Mouse (Mus musculus): ENCODE results near the gene Rnf41.
A peak's percentile ranks its signal among the peaks of the same experiment; 100 is the strongest.

The Rnf41 gene

DNA sequence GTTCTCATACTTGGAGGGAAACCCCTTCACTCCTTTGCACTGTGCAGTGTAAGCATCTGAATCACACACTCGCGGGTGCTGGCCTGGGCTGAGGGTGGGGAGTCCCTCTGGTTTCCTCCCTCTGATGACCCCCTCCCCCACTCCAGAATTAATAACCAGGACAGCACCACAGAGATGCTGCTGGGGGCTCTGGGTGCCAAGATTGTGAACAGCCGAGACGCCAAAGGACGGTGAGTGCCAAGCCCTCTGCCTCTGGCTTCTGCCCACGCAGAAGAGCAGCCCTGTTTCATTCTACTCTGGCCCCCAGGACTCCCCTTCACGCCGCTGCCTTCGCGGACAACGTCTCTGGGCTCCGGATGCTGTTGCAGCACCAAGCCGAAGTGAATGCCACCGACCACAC lies 22.5 kb upstream of the Rnf41 start:
- DNase-seq (ENCODE audit: low spot score) = no peak

DNA sequence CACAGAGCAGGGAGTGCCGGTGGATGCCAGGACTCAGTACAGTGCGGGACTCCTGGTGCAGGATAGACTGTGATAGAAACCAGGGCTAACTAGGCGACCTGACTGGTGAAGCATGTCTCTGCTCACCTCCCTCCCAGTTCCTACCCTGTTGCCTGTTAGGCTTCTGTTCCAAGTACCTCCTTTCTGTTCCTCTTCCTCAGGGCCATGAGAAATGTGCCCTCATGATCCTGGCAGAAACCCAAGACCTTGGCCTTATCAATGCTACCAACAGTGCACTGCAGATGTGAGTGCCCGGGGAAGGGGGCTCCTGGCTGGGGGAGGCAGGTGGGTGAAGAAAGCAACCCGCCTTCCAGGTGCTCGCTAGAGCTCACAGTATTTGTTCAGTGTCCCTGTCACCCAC lies 21.9 kb upstream of the Rnf41 start:
- no peak for DNase-seq (ENCODE audit: low spot score)

DNA sequence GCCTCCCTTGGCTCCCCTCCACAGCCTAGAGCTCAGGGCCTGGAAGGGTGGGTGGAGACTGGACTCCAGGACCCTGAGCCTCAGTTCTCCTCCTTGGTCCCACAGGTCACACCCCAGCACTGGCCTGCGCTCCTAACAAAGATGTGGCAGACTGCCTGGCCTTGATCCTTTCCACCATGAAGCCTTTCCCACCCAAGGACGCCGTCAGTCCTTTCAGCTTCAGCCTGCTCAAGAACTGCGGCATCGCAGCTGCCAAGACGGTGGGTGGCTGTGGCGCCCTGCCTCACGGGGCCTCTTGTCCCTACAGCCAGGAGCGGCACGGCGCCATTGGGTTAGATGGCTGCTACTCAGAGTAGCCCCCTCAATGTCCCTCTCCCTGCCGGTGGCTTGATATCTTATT lies 21.1 kb upstream of the Rnf41 start:
- no peak for DNase-seq (ENCODE audit: low spot score)

DNA sequence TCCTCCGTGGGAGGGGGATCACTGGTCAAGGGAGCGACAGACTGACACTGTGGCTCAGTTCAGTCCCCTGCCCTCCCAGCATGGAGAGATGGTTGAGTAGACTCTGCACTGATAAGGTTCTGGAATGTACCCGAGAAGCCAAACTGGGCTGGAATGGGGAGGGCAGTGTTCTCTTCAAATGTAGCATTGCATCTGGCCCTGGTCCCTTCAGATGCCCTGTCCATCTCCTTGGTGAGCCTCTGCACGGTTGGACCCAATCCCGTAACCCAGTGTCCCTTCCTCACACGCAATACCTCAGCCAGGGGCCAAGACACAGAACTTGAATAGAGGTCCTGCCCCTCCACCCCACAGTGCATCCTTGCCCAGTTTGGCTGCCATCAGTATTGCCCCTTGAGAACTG lies 19.6 kb upstream of the Rnf41 start:
- no peak for DNase-seq (ENCODE audit: low spot score)

DNA sequence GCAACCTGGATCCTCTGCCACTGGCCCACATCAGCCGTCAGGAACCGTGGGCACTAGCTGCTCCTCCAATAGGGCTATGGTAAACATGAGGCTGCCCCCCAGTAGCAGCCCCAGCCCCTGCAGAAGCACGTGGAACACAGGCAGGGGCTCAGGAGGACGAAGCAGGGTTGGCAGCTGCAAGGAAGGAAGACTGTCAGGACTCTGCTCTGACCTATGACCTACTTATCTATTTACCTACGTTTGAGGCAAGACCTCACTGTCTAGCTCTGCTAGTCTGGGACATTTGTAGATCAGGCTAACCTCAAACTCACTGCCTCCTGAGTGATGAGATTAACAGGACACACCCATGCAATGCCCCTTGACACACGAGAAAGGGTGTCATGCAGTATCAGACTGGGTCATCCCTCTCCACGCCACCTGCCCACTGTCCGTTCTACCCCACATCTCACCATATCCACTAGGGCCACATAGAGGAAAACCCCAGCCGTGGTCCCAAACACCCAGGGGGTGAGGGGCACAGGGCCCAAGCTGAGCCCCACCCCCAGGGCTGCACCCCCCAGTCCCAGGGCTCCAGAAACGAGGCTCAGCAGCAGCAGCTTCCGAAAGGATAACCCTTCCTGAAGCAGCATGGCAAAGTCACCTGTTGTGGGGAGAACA lies 15.3 kb upstream of the Rnf41 start:
- DNase-seq (ENCODE audit: low spot score) = no peak

DNA sequence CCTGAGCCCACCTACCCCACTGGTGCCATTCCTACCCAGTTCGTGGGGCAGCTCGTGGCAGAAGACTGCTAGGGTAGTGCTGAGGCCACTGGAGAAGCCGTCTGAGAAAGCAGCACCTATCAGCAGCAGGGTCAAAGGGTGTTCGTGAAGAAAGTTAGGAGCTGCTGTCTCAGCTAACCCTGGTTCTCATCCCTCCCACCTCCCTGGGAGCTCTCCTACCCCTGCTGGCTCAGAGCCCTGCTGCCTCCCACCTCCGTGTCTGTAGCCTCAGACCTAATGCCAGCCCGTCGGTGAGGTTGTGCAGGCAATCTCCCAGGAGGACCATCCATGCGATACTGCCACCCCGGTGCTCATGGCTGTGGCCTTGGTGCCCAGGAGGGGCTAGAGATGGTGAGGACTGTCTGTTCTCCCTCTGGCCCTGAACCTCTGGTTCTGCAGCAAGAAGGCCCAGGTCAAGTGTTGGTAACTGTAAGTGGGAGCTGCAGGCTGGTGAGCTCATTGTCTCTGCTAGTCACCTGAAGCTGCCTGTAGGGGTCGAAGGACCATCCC lies 14.7 kb upstream of the Rnf41 start:
- no peak for DNase-seq (ENCODE audit: low spot score)

DNA sequence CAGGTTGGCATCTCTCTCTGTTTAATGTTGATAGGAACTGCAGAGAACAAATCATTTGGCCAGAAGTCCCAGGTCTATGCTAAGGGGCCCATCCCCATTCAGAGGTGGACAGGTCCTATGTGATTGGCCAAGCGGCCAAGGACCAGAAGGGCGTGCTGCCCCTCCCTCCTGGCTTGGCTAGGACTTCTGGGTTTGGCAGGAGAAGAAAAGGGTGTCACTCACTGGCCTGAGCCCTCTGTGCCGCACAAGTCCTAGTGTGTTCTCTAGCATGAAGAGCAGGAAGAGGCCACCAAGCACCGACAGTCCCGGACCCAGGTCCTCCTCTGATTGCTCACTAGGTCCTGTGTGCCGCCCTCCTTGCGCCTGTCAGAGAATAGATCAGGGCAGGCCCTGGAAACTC lies 14.0 kb upstream of the Rnf41 start:
- no peak for DNase-seq (ENCODE audit: low spot score)

DNA sequence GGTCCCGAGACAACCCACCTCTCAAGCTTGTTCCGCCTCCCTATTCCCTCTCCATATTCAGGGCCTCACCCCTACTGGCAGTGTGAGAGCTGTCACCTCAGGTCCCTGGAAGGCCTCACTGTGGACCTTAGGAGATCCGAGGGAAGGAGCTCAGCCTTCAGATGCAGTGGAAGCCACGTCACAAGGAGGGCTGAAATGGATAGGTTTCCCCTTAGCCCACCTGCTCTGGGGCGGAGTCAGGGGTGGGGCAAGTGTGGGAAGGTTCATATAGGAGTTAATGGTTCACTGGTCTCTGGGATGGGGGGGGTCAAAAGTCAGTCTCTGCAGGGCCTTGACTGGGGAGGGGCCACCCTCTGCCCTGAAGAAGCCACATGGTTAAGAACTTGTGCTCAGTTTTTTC lies 11.1 kb upstream of the Rnf41 start:
- DNase-seq (ENCODE audit: low spot score) = no peak

DNA sequence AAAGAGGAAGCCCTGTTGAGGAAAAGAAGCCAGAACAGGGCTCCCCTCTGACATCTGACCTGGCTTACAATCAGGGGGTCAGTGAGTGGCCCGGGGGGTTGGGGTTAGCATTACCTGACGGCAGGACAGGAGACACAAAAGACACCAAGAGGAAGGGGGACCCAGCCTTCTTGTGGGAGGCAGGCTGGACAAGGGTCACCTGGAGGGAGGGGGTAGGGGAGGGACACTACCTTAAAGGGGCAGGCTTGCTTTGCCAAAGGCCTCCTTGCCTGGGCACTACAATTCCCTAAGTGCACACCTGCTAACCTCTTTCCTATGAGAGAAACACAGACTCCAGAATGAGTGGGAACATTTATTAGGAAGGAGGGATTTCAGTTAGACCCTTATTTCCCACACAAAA lies 10.4 kb upstream of the Rnf41 start, which contains the start of gene Slc39a5:
Slc39a5 (minus strand) TSS at position 174 of the 400 bp plus-strand sequence.
- DNase-seq (ENCODE audit: low spot score) = no peak

DNA sequence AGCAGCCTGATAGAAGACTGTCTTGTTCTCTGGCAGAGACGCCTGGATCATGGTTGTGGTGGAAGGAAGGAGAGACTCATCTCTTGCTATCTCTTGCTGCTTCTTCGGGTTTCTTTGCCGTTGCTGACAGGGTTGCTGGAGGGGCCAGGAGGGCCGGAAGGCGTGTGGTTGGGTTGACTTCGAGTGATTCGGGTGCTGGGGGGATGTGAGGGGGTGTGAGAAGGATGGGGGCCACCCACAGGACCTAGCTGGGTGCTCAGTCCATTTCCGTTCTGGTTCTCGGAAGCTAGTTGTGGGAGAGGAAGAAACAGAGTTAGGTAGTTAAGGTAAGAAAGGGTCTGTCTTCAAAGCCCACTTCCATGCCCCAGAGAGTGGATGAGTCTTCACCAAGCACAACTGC lies 9.8 kb upstream of the Rnf41 start:
- DNase-seq (ENCODE audit: low spot score) = no peak

DNA sequence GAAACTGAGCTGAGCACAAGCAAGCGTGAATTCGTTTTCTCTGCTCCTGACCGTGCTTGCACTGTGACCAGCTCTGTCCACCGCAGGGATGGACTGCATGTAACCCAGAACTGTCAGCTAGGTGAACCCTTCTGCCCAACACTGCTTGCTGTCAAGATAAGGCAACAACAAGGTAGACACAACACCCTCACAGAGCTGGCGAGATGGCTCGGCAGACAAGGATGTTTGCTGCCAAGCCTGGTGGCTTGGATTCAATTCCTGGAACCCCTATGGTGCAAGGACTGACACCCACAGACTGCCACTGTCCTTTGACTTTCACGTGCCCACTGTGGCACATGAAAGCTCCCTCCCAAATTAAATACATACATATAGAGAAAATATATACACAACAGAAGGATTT lies 7.5 kb upstream of the Rnf41 start:
- no peak for DNase-seq (ENCODE audit: low spot score)

DNA sequence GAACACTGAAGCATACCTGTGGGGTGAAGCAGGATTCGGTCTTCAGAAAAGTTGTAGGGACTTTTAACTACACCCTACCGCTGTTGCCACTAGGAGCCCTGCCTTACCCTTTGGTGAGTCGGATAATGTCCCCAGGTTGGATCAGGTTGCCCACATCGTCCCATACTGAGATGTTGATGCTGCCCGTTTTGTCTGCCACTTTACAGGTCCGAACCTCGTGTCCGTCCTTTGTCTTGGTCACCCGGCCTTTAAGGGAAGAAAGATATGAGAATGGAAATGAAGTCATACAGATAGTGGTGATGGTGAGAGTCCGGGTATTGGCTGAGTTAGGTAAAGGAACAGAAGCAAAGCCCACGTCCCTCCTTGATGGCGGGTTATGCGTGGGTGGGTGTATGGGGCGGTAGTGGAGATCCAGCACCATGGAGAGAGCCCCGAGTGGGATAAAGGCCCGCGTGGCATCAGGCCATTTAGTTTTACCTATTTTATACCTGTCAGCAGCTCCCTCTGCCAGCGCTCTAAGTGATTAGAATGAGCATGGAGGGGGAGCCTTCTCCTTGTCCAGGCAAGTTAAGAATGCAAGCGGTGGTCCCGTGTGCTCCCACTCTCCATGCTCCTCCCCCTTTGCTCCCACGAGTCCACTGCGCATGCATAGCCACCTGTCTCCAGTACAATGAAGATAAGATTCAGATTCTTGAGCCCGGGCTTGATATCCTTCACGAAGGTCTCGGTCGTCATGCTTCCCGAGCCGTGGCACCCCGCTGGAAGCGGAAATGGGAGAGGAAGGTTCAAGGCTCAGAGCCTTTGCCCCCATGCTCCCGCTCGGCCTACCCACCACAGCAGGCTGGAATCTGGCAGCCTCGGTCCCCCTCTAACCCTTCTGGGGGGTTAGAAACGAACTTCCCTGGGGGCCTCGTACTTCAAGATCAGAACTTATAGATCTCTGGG lies 2.6 kb upstream of the Rnf41 start:
- DNase-seq (ENCODE audit: low spot score) = peak; percentile 42

DNA sequence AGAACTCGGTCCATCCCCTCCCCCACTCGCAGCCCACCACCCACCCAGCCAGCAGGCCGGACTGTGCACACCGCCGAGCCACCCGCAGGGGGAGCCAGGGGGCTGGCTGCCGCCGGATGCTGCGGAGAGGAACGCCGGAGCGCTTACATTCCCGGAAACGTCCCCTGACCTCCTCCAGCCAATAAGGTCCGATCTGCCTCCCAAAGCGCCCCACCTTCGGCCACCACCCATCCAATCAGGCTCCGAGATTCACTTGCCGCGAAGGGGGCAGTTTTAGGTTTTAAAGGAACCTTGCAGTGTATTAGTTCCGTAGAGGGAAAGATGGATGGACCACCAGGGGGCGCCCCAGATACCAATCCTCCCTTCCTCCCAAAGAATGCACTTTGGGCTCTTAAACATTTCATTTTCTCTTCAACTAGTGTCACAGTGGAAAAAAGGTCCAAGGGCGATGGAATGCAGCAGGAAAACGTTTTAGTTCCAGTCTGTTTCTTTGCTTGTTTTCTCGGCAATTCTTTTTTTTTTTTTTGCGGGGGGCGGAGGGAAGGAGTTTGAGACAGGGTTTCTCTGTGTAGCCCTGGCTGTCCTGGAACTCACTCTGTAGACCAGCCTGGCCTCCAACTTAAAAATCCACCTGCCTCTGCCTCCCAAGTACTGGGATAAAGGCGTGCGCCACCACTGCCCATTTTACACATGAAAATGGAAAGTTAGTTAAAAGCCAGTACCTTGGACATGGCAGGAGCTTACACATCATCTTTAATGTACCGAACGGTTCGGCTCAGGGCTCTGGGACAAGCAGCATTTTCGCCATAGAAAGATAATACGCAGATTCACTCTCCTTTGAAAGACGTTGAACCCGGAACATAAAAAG lies 1.5 kb upstream of the Rnf41 start:
- peak; percentile 96 for DNase-seq (ENCODE audit: low spot score)

DNA sequence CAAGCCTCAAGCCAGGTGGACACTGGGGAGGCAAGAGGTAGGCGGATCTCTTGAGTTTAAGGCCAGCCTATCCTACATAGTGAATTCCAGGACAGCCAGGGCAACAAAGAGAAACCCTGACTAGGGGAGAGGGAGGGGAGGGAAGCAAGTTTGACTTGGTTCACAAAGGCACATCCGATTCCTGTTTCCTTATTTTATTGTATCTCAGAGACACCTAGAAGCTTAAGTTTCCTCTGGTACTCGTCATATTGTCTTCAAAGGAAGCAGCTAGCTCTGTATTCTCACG lies 954 bp upstream of the Rnf41 start:
- DNase-seq (ENCODE audit: low spot score) = no peak

DNA sequence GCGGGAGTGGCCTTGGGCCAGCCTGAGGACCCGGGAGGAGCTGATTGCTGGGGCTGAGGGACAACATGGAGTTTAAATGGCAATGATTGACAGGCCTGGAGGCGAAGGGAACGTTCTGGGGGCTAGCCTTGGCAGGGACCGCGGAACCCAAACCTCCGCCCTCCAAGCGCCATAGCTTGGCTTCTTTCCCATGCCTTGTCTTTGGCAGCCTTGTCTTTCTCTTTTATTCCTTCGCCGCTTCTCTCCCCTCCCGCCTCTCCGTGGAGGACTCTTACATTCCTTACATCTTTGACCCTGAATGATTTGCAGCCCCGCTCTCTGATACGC lies 561 bp downstream of the Rnf41 start:
- DNase-seq (ENCODE audit: low spot score) = no peak

DNA sequence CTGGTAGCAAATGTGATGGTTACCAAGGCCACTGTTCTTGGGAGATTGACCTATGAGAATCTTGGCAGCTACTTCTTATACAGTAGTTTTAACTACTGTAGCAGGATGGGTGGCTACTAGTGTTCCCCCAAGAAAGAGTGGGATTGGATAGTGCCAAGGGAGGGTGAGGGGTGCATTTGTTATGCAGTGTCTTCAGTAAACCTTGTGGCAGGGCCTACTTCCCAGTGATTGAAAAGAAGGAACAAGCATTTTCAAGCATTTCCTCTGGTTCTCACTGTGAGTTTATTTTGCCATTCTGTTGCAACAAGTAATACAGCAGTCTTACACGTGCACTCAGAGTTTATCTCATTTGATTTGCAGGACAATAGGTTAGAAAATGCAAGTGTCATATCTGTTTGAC lies 1.1 kb downstream of the Rnf41 start:
- DNase-seq (ENCODE audit: low spot score) = no peak

DNA sequence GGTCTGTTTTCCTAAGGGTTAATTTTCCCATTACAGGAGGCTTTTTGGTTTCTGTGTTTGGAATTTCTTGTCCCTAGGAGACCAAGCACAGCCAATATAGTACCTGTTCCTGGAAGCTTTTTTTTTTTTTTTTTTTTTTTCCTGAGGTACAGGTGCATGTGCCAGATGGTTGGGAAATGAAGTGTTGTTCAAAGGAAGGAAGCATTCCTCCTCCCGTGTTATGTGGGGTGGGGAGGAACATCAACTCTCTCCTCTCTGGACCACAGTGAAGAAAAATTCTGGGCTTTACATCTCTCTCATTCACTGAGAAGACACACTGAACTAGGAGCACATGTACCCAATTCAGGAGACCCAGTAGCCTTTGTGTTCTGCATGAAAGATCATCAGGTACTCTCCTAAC lies 1.6 kb downstream of the Rnf41 start:
- no peak for DNase-seq (ENCODE audit: low spot score)

DNA sequence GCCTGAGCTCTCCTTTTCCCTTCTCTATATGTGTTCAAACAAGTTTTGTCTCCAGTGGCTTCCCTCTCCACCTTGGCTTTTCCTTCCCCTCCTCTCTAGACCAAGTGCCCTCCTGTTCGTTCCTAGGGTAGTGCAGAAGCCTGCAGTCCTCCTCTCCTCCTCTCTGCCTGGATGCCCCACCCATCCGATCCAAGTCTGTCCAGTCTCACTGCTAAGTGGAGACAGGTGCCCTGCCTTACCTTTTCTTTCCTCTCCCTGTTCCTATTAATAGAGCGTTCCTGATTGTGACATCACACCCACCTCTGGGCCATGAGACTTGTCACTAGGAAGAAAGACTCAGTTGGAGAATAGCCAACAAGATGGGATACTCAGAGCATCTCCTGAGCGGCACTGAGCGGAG lies 3.4 kb downstream of the Rnf41 start:
- no peak for DNase-seq (ENCODE audit: low spot score)

DNA sequence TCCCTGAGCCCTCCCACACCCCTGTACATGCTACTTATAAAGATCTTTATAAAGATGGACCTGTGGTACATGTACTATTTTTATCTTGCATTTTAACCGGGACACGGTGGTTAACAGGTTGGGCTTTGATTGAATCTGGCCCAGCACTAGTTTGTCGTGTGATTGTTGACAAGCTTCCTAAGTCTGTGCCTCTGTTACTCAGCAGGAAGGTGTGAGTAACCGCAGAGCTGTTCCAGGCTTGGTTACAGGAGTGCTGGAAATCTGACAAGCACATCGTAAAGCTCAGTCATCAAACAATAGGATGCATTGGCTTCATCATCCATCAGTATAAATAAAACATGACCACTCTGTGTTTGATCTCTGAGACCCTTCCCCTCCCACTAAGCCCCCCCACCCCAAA lies 11.0 kb downstream of the Rnf41 start:
- no peak for DNase-seq (ENCODE audit: low spot score)

DNA sequence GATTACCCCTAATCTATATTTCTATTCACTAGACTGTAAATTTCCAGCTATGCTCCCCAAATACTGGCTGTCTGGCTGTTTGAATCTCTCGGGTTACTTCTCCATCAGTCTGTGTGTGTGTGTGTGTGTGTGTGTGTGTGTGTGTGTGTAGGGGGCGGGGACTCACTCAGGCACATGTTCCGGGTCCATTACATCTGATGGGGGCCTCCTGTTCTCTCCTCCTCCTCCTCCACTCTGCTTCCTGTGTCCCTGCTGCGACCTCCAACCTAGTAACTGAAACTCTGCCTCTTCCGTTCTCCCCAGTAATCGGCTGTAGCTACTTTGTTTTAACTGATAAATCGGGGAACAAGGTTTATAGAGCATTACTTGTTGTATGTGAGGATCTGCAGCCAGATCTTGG lies 13.1 kb downstream of the Rnf41 start:
- no peak for DNase-seq (ENCODE audit: low spot score)

DNA sequence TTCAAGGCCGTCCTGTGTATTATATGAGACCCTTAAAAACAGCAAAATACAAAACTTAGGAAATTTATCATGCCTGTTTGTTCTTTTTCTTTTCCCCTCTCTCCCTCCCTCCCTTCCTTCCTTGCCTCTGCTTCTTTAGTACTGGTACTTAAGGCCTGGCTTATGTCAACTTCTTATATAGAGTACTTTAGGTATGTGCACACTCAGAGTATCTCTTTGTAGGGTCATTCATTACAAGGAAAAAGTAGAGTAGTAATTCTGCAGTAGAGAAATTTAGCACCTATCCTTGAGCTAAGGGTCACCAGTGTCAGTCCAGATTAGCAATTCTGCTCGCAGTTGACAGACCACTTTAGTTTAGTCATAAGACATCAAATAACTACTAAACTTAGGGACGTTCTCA lies 13.8 kb downstream of the Rnf41 start:
- no peak for DNase-seq (ENCODE audit: low spot score)

DNA sequence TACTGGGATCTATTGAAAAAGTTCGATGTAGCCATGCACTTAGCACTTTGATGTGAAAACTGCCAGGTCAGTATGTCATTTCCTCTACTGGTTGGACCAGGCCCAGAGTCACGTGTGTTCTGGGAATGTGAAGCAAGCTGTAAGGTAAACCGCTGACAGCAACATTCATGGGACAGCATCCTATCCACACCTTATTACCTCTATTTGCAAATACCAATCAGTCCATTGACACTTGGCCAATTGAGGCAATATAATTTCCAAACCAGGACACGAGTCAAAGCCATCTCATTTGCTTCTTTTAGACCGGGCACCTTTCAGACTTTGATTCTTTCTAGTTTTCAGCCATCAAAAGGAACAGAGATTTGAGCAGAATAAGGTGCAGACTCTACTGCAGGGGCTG lies 17.6 kb downstream of the Rnf41 start:
- no peak for DNase-seq (ENCODE audit: low spot score)

DNA sequence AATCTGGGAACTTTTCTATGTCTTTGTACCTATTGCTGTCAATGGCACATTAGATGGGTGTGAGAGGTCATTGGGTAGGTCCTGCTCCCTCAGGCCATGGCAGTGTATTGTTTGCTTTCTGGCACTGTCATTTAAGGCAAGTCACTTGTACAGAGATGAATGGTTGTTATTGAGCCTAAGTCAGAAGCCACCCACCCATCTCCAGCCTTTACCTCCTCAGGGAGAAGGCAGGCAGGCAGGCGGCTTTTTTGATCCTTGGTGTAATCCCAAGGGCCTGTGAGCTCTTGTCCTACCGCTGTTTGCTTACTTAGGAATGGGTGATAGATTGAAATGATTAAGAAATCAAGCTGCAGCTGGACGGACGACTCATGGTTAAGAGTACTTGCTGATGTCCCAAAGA lies 18.0 kb downstream of the Rnf41 start:
- DNase-seq (ENCODE audit: low spot score) = no peak
